Mouse (Mus musculus) heart, postnatal 0 days (tissue): Measurements from ENCODE around the gene Slc25a12. TPM values are rescaled to one million over a fixed set of nuclear protein-coding genes. Genes with fewer than 3 reads are reported as not detected.

Experiments used
- ATAC-seq: fragments of 200-750 bp; cut with Nextera tagmentation; 2 replicates; pipeline ENCODE4 v1.8.0; 2017; ENCODE audit warnings: low read depth, moderate number of reproducible peaks, moderate library complexity; ENCODE audit not compliant: insufficient read depth
- DNase-seq: peaks from one replicate; pipeline ENCODE4 v3.0.0-alpha.2; 2016; ENCODE audit warnings: low spot score
- H3K27ac ChIP-seq: fragments of 300-500 bp; sonication (generic); 2 replicates; pipeline ENCODE4 v1.5.1; 2014; ENCODE audit warnings: low read depth, mild to moderate bottlenecking
- H3K27me3 ChIP-seq: fragments of 300-500 bp; sonication (generic); 2 replicates; pipeline ENCODE4 v1.6.1; 2014; ENCODE audit warnings: low read length, mixed read lengths; ENCODE audit not compliant: control insufficient read depth, insufficient read depth
- H3K36me3 ChIP-seq: fragments of 300-500 bp; sonication (generic); replicated peaks from 2 replicates; pipeline ENCODE4 v1.6.1; 2014; ENCODE audit warnings: low read length, mixed read lengths; ENCODE audit not compliant: control insufficient read depth, insufficient read depth
- H3K4me1 ChIP-seq: fragments of 300-500 bp; sonication (generic); 2 replicates; pipeline ENCODE4 v1.6.1; 2014; ENCODE audit warnings: antibody characterized with exemption; ENCODE audit not compliant: control insufficient read depth, insufficient read depth
- H3K4me2 ChIP-seq: fragments of 300-500 bp; sonication (generic); 2 replicates; pipeline ENCODE4 v1.6.1; 2014; ENCODE audit warnings: low read depth, mild to moderate bottlenecking, low read length, moderate library complexity
- H3K4me3 ChIP-seq: fragments of 300-500 bp; sonication (generic); 2 replicates; pipeline ENCODE4 v1.5.1; 2014; ENCODE audit warnings: low read depth, low read length
- H3K9ac ChIP-seq: fragments of 300-500 bp; sonication (generic); replicated peaks from 2 replicates; pipeline ENCODE4 v1.6.1; 2014; ENCODE audit warnings: low read depth, low read length, mixed read lengths
- H3K9me3 ChIP-seq: fragments of 300-500 bp; sonication (generic); replicated peaks from 2 replicates; pipeline ENCODE4 v1.6.1; 2016; ENCODE audit warnings: low read length; ENCODE audit not compliant: control insufficient read depth
- CTCF ChIP-seq: IDR thresholded peaks from 2 replicates; pipeline ENCODE4 v1.5.1; 2016; ENCODE audit warnings: antibody characterized with exemption, control low read depth, low read depth
- EP300 ChIP-seq: IDR thresholded peaks from 2 replicates; pipeline ENCODE4 v1.6.1; 2016; ENCODE audit warnings: antibody characterized with exemption, low read depth
- WGBS: fragments of 180-500 bp; shearing (Covaris S2); extraction: QIAGEN DNeasy Blood & Tissue Kit; methylation state at CpG from one replicate; pipeline ENCODE4 v1.1.7; 2014; 5-methylcytosine and 5-hydroxymethylcytosine counted together
- polyA plus RNA-seq: library from polyadenylated mRNA; unstranded; fragments of >200 nt; fragmentation: Nextera tagmentation; extraction: Ambion mirVana; gene quantifications from 2 replicates; pipeline ENCODE4 v1.2.1, GENCODE M21; 2015
- total RNA-seq: library from RNA; depleted of rRNA; stranded (reverse); fragments of >200 nt; gene quantifications from 2 replicates; pipeline ENCODE4 v1.2.3, GENCODE M21; 2014; ENCODE audit warnings: low replicate concordance

The Slc25a12 gene
- total and polyA plus RNA-seq, 2 experiments from 2014 or later: 155 to 159 TPM

DNA sequence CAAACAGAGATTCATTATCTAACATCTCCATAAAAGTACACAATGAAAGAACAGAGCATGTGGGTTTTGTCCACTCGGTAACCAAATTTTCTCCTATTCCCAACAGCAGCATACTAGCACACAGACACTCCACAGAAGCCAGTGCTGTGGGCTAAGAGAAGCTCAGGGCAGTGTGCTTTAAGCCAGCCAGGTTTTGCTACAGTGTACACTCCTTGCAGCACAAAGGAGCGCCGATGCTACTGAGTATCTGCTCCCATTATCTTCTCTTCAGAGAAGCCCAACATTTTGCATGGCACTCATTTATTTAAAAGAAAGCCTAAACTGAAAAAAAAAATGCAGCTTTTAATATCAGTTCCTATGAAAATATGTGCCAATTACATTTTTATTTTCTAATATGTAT lies 73.6 kb downstream of the Slc25a12 start:
- no peak for DNase-seq
- Histone ChIP-seq H3K4me3 (no peak overlapping the region), H3K4me2 (no peak overlapping the region), H3K4me1 (no peaks in the 10 kb centered on the region), H3K27me3 (no peaks in the 10 kb centered on the region), H3K9ac (no peak overlapping the region), H3K27ac (no peak overlapping the region), H3K9me3 (no peaks in the 10 kb centered on the region), H3K36me3 (peaks cover 64% of the 10 kb centered on the region)
- WGBS: 83% methylated on average over 3 of the region's 3 CpGs
- ATAC-seq: no peak
- TF ChIP-seq EP300 (no peak), CTCF (no peak)

DNA sequence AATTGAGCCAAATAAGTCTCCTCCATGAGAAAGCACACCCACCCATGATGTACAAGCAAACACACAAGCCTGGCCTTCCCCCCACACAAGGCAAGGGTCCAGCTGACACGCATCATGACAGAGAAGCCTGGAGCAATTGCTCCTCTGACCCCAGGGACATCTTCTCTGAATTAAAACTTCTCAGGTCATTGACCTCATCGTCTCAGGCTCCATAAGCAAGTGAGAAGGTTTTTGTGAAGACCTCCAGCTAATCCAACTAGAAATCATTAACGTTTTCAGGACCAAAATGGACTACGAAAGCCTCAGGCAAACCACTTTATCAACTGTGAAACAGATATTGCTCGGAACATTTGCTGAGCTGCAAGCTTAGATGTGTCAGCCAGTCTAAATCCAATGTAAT lies 76.0 kb downstream of the Slc25a12 start:
- Histone ChIP-seq H3K4me2 (no peak overlapping the region), H3K36me3 (peaks cover 57% of the 10 kb centered on the region), H3K9ac (no peak overlapping the region), H3K27me3 (no peaks in the 10 kb centered on the region), H3K27ac (no peak overlapping the region), H3K4me3 (no peak overlapping the region), H3K4me1 (no peaks in the 10 kb centered on the region), H3K9me3 (no peaks in the 10 kb centered on the region)
- no peak for TF ChIP-seq CTCF
- TF ChIP-seq EP300: no peak
- WGBS: 73% methylated on average over 5 of the region's 5 CpGs
- DNase-seq: no peak
- no peak for ATAC-seq

- Histone ChIP-seq H3K9me3 (no peaks in the 10 kb centered on the region), H3K4me3 (no peak overlapping the region), H3K27ac (no peak overlapping the region), H3K27me3 (no peaks in the 10 kb centered on the region), H3K4me2 (no peak overlapping the region), H3K4me1 (no peaks in the 10 kb centered on the region), H3K36me3 (peaks cover 47% of the 10 kb centered on the region), H3K9ac (no peak overlapping the region)
- ATAC-seq: no peak
- no peak for DNase-seq
- TF ChIP-seq EP300: no peak
- no peak for TF ChIP-seq CTCF
- 61% methylated on average over 6 of the region's 6 CpGs for WGBS
These were observed 77.3 kb downstream of the Slc25a12 start for GRCm38 (mm10) chr2:71290107-71290775.

DNA sequence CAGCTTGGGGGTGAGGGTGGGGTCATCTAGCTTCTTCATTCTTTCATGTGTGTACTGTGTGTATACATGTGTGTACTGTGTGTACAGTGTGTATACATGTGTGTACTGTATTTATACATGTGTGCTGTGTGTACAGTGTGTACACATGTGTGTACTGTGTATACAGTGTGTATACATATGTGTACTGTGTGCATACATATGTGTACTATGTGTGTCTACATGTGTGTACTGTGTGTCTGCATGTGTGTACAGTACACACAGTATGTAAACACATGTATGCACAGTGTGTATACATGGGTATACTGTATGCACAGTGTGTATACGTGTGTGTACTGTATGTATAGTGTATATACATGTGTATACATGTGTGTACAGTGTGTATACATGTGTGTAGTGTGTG lies 85.6 kb downstream of the Slc25a12 start:
- peaks cover 66% of the 10 kb centered on the region for H3K36me3 ChIP-seq
- H3K9me3 ChIP-seq: no peaks in the 10 kb centered on the region
- TF ChIP-seq CTCF (no peak), EP300 (no peak)
- H3K27ac ChIP-seq: no peak overlapping the region
- no peaks in the 10 kb centered on the region for H3K4me1 ChIP-seq
- WGBS: 89% methylated on average over 1 of the region's 1 CpGs
- ATAC-seq (no peak), DNase-seq (no peak)
- H3K4me2 ChIP-seq: no peak overlapping the region
- no peak overlapping the region for H3K4me3 ChIP-seq
- H3K27me3 ChIP-seq: no peaks in the 10 kb centered on the region
- H3K9ac ChIP-seq: no peak overlapping the region

DNA sequence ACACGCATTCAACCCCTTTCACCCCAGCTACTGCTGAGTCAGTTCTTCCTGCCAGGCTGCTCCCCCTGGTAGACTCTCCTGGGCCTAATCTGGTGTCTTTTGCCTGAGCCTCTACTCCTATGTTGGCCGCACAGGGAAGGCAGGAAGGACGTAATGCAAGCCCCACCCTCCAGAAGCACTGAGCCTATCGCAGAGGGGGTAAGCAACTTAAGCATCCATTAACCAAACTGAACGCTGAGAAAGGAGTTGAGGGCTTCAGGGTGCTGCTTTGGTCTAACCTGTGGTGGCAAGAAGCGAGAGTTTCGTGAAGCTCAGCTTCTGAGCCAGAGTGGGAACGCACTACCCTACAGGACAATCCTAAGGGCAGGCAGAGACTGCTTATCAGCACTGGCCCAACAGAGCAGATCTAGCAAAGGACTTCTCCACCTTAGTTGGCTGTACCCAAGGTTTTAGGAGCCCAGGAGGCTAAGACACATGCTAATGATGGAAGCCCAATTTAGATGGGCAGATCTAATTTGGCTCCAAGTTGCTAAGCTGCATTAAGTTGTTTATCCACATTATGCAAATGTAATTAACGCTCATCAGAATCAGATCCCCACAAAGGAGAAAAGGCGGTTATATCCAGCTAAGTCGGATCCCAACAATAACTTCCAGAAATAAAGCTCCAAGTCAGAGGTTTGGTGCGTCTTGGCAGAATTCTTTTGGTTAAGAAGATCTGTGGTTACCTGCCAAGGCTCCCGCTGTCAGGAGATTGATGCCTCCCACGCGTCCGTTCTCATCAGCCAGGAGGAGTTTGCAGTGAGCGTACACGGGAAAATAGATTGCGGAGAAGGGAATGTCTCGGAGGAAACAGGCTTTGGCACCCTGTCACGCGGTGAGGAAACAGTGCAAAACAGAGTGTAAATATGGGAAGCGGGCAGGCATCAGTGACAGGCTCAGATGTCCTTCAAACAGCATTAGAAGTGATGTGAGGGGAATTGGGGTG lies 88.5 kb downstream of the Slc25a12 start:
- ATAC-seq (no peak), DNase-seq (no peak)
- 76% methylated on average over 23 of the region's 23 CpGs for WGBS
- H3K4me2 ChIP-seq: no peak overlapping the region
- no peak overlapping the region for H3K9ac ChIP-seq
- no peak overlapping the region for H3K4me3 ChIP-seq
- TF ChIP-seq EP300 (no peak), CTCF (no peak)
- no peaks in the 10 kb centered on the region; the same call in 1 of the 2 replicates for H3K4me1 ChIP-seq
- peaks cover 81% of the 10 kb centered on the region for H3K36me3 ChIP-seq
- no peaks in the 10 kb centered on the region for H3K27me3 ChIP-seq
- no peak overlapping the region for H3K27ac ChIP-seq
- H3K9me3 ChIP-seq: no peaks in the 10 kb centered on the region
